Mouse (Mus musculus): ENCODE results near the gene Gm12184. TPM values are rescaled to one million over a fixed set of nuclear protein-coding genes. Genes with fewer than 3 reads are reported as not detected.
"Not testable (repeated sequence)": the region's sequence is repeated elsewhere in the genome, so short reads cannot be mapped to it uniquely, and the experiment has no call there.

Gene Gm12184
- total RNA-seq (2021) = 1 to 10 TPM; 1.1 to 2.6 TPM
- long read RNA-seq, experiment 1, partial matches to known transcripts = 0 of 1 reads
- long read RNA-seq, experiment 1, other reads (novel, unspliced or antisense) = 0 of 1 reads
- long read RNA-seq, experiment 2 = 0 reads

DNA sequence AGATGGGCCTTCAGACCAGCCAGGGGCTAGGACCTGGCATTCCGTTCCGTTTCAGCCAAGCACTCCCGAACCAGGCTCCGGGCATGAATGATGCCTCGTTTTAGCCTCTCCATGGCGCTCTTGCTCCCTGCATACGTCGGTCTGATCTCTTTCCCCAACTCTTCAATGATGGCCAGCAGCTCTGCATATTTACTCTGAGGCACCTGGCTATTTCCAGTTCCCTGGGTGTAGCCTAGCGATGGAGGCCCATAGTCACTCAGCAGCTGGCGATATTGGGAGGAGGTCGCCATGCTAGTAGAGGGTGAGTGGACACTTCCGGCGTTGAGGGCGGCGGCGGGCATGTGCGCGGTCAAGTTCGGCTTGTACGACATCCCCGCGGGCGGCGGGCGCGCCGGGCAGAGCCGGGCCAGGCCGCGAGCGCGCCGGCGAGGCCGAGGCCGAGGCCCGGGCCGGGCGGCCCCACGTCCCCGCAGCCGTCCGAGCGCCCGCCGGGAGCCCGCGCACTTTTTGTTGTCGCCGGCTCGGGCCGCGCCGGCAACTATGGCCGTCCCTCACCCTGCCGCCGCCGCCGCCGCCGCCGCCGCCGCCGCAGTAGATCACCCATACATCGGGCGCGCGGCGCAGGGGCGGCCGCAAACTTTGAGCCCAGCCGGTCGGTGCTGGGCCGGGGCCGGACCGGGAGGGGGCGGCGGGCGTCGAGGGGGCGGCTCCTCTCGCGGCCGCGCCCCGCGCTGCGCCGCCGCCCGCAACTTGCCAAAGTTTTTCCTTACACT is at the start of gene Gm12184, which contains the start of gene Trim7:
Gene Gm12184 (minus strand): TSS at position 677 of the 773 bp plus-strand sequence.
Gene Trim7 (plus strand): TSS at position 162 of the 773 bp plus-strand sequence.
- peak within 1 kb of the TSS; percentile 33 for H3K4me3 ChIP-seq
- H3K27ac ChIP-seq; intact Hi-C loops (cut with DNase I); DNase-seq (ENCODE audit: extremely low spot score in 1 of 2, low spot score in 2 of 2): not testable (repeated sequence)

GRCm38 (mm10) chr11:48875343-48875837 is 48.9 kb upstream of the Gm12184 start:
- intact Hi-C loops (cut with DNase I) = not testable (repeated sequence)

GRCm38 (mm10) chr11:48874465-48874864 is 48.0 kb upstream of the Gm12184 start:
- intact Hi-C loops (cut with DNase I) = loop anchor here (1.0 to 5.0 kb wide), 3 partner anchors 229 to 663 kb away; no protein-coding TSS in a partner anchor
- Histone ChIP-seq H3K4me3 (no peak overlapping the region), H3K27ac (no peak overlapping the region)
- peak; percentile 52 to 55 for DNase-seq (ENCODE audit: extremely low spot score in 1 of 2, low spot score in 2 of 2)
- TF ChIP-seq CTCF (IDR thresholded peaks at IDR 0.05) = peak; percentile 86

More at GRCm38 (mm10) chr11:48875343-48875837, 48.9 kb upstream of the Gm12184 start:
- not testable (repeated sequence) for H3K4me3 ChIP-seq; H3K27ac ChIP-seq; DNase-seq (ENCODE audit: extremely low spot score in 1 of 2, low spot score in 2 of 2)

DNA sequence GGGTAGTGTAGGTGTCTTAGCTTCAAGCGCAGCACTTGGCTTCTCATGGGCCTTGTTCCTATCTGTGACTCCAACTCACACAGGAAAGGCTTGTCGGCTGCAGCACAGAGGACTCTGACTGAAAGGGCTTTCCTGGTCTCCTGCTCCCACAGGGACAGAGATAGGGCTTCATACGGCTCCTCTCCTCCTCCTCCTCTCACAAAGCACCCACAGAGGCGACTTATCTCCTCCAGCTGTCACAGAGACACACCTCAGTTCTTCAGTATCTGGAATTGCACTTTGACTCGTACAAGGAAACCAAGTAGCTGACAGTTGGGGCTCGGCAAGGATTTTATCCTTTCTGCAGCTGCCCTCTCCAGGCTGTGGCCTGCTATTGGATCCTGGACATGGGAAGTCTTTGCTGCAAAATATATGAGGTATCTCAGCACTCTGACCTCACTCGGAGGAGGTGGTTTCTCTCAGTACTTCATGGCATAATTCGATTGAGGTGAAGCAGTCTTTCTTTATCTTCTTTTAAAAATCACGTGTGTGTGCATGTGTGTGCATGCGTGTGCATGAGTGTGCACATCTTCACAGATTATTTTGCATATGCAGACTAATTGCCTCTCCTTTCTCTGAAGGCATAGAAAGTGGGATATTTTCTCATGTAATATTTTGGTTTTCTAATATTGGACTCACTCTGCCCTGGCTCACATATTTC is 47.3 kb upstream of the Gm12184 start:
- no peak for TF ChIP-seq CTCF (IDR thresholded peaks at IDR 0.05)
- intact Hi-C loops (cut with DNase I) = loop anchor here (1.0 to 5.0 kb wide), 3 partner anchors 230 to 664 kb away; no protein-coding TSS in a partner anchor
- H3K27ac ChIP-seq = no peak overlapping the region
- H3K4me3 ChIP-seq = no peak overlapping the region
- no peak for DNase-seq (ENCODE audit: extremely low spot score in 1 of 2, low spot score in 2 of 2)

GRCm38 (mm10) chr11:48872695-48873300 is 46.3 kb upstream of the Gm12184 start:
- Histone ChIP-seq H3K27ac (peak overlapping the region; percentile 64), H3K4me3 (no peak overlapping the region)
- intact Hi-C loops (cut with DNase I) = loop anchor here (5.0 kb wide), 2 partner anchors 395 to 665 kb away; no protein-coding TSS in a partner anchor
- no peak for DNase-seq (ENCODE audit: extremely low spot score in 1 of 2, low spot score in 2 of 2)
- TF ChIP-seq CTCF (IDR thresholded peaks at IDR 0.05) = no peak

GRCm38 (mm10) chr11:48871817-48872541 is 45.5 kb upstream of the Gm12184 start:
- Histone ChIP-seq H3K4me3 (peak overlapping the region; percentile 61), H3K27ac (peak overlapping the region; percentile 64)
- intact Hi-C loops (cut with DNase I) = loop anchor here (5.0 kb wide), 2 partner anchors 395 to 665 kb away; no protein-coding TSS in a partner anchor
- no peak for DNase-seq (ENCODE audit: extremely low spot score in 1 of 2, low spot score in 2 of 2)
- no peak; the same call in 1 of the 2 replicates for TF ChIP-seq CTCF (IDR thresholded peaks at IDR 0.05)

DNA sequence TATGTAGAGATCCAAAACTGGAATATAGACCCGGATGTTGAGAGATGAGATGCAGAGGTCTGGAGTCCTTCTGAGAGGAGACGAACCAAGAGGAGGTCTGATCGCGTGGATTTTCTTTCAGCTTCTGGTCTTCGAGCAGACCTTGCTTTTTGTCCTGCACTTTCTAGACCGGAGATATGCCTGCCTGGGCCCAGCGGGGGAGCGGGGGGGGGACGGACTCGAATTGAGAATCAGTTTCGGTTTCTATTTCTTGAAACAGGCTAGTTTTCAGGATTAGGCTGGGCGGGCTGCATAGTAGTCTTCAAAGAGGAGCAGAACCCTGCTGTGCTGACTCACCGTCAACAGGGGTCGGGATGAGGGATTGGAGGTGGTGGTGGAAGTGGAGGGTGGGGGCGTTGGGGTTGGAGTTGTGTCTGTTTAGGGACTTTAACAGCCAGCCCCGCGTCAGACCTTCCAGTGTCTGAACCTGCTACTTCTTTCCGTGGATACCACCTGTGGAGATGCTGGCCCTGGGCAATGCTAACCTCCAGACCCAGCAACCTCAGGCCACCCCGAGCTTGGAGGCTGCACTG is 44.8 kb upstream of the Gm12184 start, which contains the start of gene Irgm1:
Gene Irgm1 (minus strand): TSS at position 483 of the 572 bp plus-strand sequence.
- peak within 1 kb of the TSS; percentile 64 for H3K27ac ChIP-seq
- DNase-seq (ENCODE audit: extremely low spot score in 1 of 2, low spot score in 2 of 2) = peak; percentile 27 to 28
- no peak for TF ChIP-seq CTCF (IDR thresholded peaks at IDR 0.05)
- peak within 1 kb of the TSS; percentile 61 for H3K4me3 ChIP-seq
- intact Hi-C loops (cut with DNase I) = loop anchor here (5.0 kb wide), 2 partner anchors 396 to 666 kb away; no protein-coding TSS in a partner anchor

GRCm38 (mm10) chr11:48870781-48871180 is 44.3 kb upstream of the Gm12184 start:
- Histone ChIP-seq H3K4me3 (peak overlapping the region; percentile 61), H3K27ac (peak overlapping the region; percentile 64)
- intact Hi-C loops (cut with DNase I) = loop anchor here (5.0 kb wide), 2 partner anchors 397 to 667 kb away; no protein-coding TSS in a partner anchor
- DNase-seq (ENCODE audit: extremely low spot score in 1 of 2, low spot score in 2 of 2) = no peak
- no peak for TF ChIP-seq CTCF (IDR thresholded peaks at IDR 0.05)

GRCm38 (mm10) chr11:48869380-48870110 is 43.1 kb upstream of the Gm12184 start:
- peak overlapping the region; percentile 61 for H3K4me3 ChIP-seq
- intact Hi-C loops (cut with DNase I) = loop anchor here (5.0 kb wide), 2 partner anchors 398 to 668 kb away; no protein-coding TSS in a partner anchor
- no peak for TF ChIP-seq CTCF (IDR thresholded peaks at IDR 0.05)

GRCm38 (mm10) chr11:48866481-48866880 is 40.0 kb upstream of the Gm12184 start:
- no peak overlapping the region for H3K4me3 ChIP-seq
- H3K27ac ChIP-seq = no peak overlapping the region
- intact Hi-C loops (cut with DNase I) = no loop called here
- no peak for TF ChIP-seq CTCF (IDR thresholded peaks at IDR 0.05)
- no peak for DNase-seq (ENCODE audit: extremely low spot score in 1 of 2, low spot score in 2 of 2)

More at GRCm38 (mm10) chr11:48869380-48870110, 43.1 kb upstream of the Gm12184 start:
- DNase-seq (ENCODE audit: extremely low spot score in 1 of 2, low spot score in 2 of 2) = no peak
- H3K27ac ChIP-seq = no peak overlapping the region

Measured in left cerebral cortex, adult 2 months (tissue).